Mouse (Mus musculus): ENCODE measurements around the gene Nek5. TPM values are rescaled to one million over a fixed set of nuclear protein-coding genes. Genes with fewer than 3 reads are reported as not detected.

The Nek5 gene
- total and polyA plus RNA-seq, 3 experiments = 0.04 TPM; not detected in 2

GRCm38 (mm10) chr8:22091568-22091967, 33.3 kb downstream of the Nek5 start:
- Histone ChIP-seq H3K36me3 (ENCODE audit: control insufficient read depth in 1 of 2, insufficient read depth in 2 of 2, low read length in 2 of 2) (no peaks in the 10 kb centered on the region), H3K9ac (ENCODE audit: control insufficient read depth, low read depth, low read length, poor library complexity, severe bottlenecking) (no peak overlapping the region), H3K9me3 (replicated peaks; ENCODE audit: insufficient read depth, low read length) (no peaks in the 10 kb centered on the region), H3K27ac (ENCODE audit: control insufficient read depth, low read depth, low read length) (no peak overlapping the region), H3K79me2 (ENCODE audit: control insufficient read depth, insufficient read depth, low read length, poor library complexity) (no peaks in the 10 kb centered on the region), H3K4me3 (ENCODE audit: control insufficient read depth in 1 of 2, insufficient read depth in 1 of 2, low read depth in 2 of 2, low read length in 2 of 2) (no peak overlapping the region), H3K27me3 (ENCODE audit: control insufficient read depth in 1 of 2, insufficient read depth in 2 of 2, low read length in 2 of 2) (peaks cover 0 to 1% of the 10 kb centered on the region in 2 experiments; a peak in 1 of 4 replicates), H3K4me1 (ENCODE audit: control insufficient read depth in 1 of 2, insufficient read depth in 2 of 2, low read length in 2 of 2) (no peaks in the 10 kb centered on the region)
- peak; percentile 40 for DNase-seq (ENCODE audit: low read depth, low spot score)
- TF ChIP-seq ELF1 (IDR thresholded peaks at IDR 0.05; ENCODE audit: low read depth, low read length) = no peak
- no peak for TF ChIP-seq POLR2AphosphoS5 (IDR thresholded peaks at IDR 0.05; ENCODE audit: borderline replicate concordance, low read depth, low read length)
- no peak for TF ChIP-seq E2F4 (IDR thresholded peaks at IDR 0.05; ENCODE audit: borderline replicate concordance, low read depth, low read length)
- no peak for TF ChIP-seq CHD1 (IDR thresholded peaks at IDR 0.05; ENCODE audit: low read depth, low read length)
- no peak for TF ChIP-seq MAZ (IDR thresholded peaks at IDR 0.05; ENCODE audit: low read depth, low read length)
- TF ChIP-seq MXI1 (IDR thresholded peaks at IDR 0.05; ENCODE audit: low read depth, low read length) = no peak
- no peak for TF ChIP-seq GABPA (IDR thresholded peaks at IDR 0.05; ENCODE audit: low read depth, low read length)
- TF ChIP-seq USF1 (IDR thresholded peaks at IDR 0.05; ENCODE audit: low read depth, low read length) = no peak
- TF ChIP-seq ZNF384 (IDR thresholded peaks at IDR 0.05; ENCODE audit: low read depth, low read length) = no peak
- peak; percentile 76 for TF ChIP-seq RAD21 (IDR thresholded peaks at IDR 0.05; ENCODE audit: low read depth, low read length)
- TF ChIP-seq BHLHE40 (IDR thresholded peaks at IDR 0.05; ENCODE audit: borderline replicate concordance, low read depth, low read length) = no peak
- TF ChIP-seq MYB (IDR thresholded peaks at IDR 0.05; ENCODE audit: low read depth, low read length) = no peak
- TF ChIP-seq HCFC1 (IDR thresholded peaks at IDR 0.05; ENCODE audit: low read depth, low read length) = no peak
- TF ChIP-seq EP300 (IDR thresholded peaks at IDR 0.05; ENCODE audit: low read depth in 1 of 2, low read length in 2 of 2) = no peak
- no peak for TF ChIP-seq CHD2 (IDR thresholded peaks at IDR 0.05; ENCODE audit: low read length)
- no peak for TF ChIP-seq ZKSCAN1 (IDR thresholded peaks at IDR 0.05; ENCODE audit: low read depth, low read length)
- TF ChIP-seq RCOR1 (IDR thresholded peaks at IDR 0.05; ENCODE audit: low read depth, low read length) = no peak
- TF ChIP-seq SMC3 (IDR thresholded peaks at IDR 0.05; ENCODE audit: low read depth, low read length) = peak; percentile 67
- no peak for TF ChIP-seq TCF12 (IDR thresholded peaks at IDR 0.05; ENCODE audit: low read depth, low read length)
- TF ChIP-seq ZC3H11A (IDR thresholded peaks at IDR 0.05; ENCODE audit: low read depth, low read length) = peak; percentile 52
- TF ChIP-seq TAL1 (IDR thresholded peaks at IDR 0.05; ENCODE audit: low read length) = no peak
- TF ChIP-seq MAFK (IDR thresholded peaks at IDR 0.05; ENCODE audit: borderline replicate concordance, low read depth, low read length) = no peak
- TF ChIP-seq POLR2A (IDR thresholded peaks at IDR 0.05; ENCODE audit: control insufficient read depth in 1 of 2, insufficient read depth in 1 of 2, low read depth in 1 of 2, low read length in 2 of 2, poor library complexity in 1 of 2) = no peak
- no peak for TF ChIP-seq UBTF (IDR thresholded peaks at IDR 0.05; ENCODE audit: borderline replicate concordance, insufficient read depth, low read depth, low read length)
- TF ChIP-seq SIN3A (IDR thresholded peaks at IDR 0.05; ENCODE audit: low read length) = no peak
- no peak for TF ChIP-seq KAT2A (conservative IDR thresholded peaks at IDR 0.05; ENCODE audit: low read depth, low read length)
- no peak for TF ChIP-seq ZMIZ1 (IDR thresholded peaks at IDR 0.05; ENCODE audit: low read depth, low read length)
- TF ChIP-seq JUND (IDR thresholded peaks at IDR 0.05; ENCODE audit: low read depth, low read length) = no peak
- TF ChIP-seq NRF1 (IDR thresholded peaks at IDR 0.05; ENCODE audit: insufficient read depth, low read depth, low read length, poor library complexity, severe bottlenecking) = no peak
- no peak for TF ChIP-seq MAX (IDR thresholded peaks at IDR 0.05; ENCODE audit: low read length)
- no peak for TF ChIP-seq TBP (IDR thresholded peaks at IDR 0.05; ENCODE audit: low read depth, low read length)
- TF ChIP-seq MEF2A (IDR thresholded peaks at IDR 0.05; ENCODE audit: extremely low read depth, insufficient replicate concordance, low read depth, low read length, poor library complexity, severe bottlenecking) = no peak
- no peak for TF ChIP-seq ETS1 (IDR thresholded peaks at IDR 0.05; ENCODE audit: low read depth, low read length)
- peak; percentile 33 to 64 (median 63); a peak in 5 of 6 replicates for TF ChIP-seq CTCF (IDR thresholded peaks at IDR 0.05 in 2 of 3, conservative IDR thresholded peaks at IDR 0.05 in 1 of 3; ENCODE audit: control insufficient read depth in 1 of 3, insufficient read depth in 1 of 3, low read depth in 2 of 3, low read length in 3 of 3, poor library complexity in 1 of 3, severe bottlenecking in 1 of 3)
- TF ChIP-seq MYC (IDR thresholded peaks at IDR 0.05; ENCODE audit: low read depth, low read length) = no peak

Data from MEL (cell line).